Mouse (Mus musculus) layer of hippocampus, adult 9-10 months (tissue): Measurements from ENCODE around the gene Sec14l5.

Source experiments
- DNase-seq: peaks from one replicate; pipeline ENCODE4 v3.0.0; 2022; ENCODE audit warnings: low spot score

Sec14l5 gene

GRCm38 (mm10) chr16:5147037-5147385 is at the start of gene Sec14l5:
TSS of gene Sec14l5 (plus strand) at chr16:5147109.
- no peak for DNase-seq

GRCm38 (mm10) chr16:5101000-5101399 is 45.9 kb upstream of the Sec14l5 start:
- DNase-seq: no peak

- no peak for DNase-seq
Measured at GRCm38 (mm10) chr16:5109877-5110276, 37.0 kb upstream of the Sec14l5 start.

DNA sequence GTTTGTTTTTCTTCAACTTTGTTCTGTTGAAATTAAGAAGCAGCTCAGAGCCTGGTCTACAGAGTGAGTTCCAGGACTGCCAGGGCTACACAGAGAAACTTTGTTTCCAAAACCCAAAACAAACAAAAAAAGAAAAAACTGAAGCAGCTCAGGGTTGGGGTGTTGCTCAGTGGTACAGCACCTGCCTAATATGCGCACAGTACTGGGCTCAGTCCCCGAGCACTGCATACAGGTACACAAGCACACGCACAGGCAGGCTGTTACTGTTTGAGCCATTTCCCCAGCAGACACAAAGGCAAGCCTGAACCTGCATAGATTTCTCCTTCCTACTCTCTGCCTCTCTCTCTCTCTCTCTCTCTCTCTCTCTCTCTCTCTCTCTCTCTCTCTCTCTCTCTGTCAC is 35.9 kb upstream of the Sec14l5 start:
- no peak for DNase-seq

DNA sequence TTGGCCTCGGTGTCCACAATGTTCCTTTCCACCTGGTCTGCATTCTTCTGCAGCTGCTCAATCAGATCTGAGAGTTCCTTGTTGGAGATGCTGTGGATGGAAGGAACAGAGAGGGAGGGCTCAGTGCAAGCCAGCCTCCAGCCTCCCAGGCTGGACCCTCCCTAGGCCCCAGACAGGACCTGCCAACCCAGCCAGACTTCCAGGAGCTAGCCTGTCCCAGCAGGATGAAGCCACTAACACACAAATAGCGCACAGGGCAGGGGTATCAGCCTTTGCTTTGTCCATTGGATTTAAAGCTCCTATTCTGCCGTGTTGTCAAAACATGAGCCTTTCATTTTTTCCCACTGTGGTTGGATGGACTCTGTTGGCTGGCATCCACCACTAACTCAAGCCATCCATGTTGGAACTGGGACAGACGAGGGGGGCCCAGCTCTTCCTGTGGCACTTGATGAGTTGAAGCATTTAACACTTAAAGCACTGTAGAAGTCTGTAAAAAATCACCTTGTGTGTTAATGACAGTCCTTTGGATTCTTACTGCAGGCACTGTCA is 33.8 kb upstream of the Sec14l5 start:
- DNase-seq: no peak

DNA sequence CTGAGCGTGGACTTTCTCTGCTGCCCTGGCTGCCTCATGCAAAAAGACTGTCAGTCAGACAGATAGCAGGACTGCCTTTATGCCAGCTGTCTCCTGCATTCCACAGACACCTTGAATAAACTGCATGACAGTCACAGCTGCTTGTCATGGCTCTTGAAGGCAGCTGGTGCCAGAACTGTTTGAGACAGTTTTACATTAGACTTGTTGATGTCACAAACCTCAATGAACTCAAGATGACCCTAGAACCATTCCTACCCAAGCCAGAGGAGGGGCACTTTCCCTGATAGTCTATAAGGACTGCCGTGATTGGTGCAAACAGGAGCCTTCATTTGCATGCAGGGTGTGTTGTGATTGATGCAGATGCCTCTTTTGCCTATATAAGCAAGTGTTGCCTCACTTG is 33.3 kb upstream of the Sec14l5 start:
- DNase-seq: no peak

- no peak for DNase-seq
Measured at GRCm38 (mm10) chr16:5119385-5119784, 27.5 kb upstream of the Sec14l5 start.

DNA sequence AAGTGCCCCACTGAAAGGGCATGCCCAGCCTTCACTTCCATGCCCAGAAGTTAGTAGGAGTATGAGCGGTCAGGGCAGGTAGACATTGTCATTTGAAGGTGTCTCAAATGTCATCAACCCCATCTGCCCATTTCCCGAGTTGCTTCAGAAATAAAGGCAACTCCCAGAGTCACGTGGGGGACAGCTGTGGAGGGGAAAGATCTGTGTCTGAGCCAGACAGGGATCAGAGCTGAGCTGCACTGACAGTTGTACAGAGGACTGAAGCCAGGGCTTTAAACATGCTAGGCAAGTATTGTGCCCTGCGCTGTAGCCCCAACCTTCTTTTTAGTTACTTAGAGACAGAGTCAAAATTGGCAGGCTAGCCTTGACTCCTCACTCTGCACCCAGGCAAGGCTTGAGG is 27.1 kb upstream of the Sec14l5 start:
- no peak for DNase-seq

DNA sequence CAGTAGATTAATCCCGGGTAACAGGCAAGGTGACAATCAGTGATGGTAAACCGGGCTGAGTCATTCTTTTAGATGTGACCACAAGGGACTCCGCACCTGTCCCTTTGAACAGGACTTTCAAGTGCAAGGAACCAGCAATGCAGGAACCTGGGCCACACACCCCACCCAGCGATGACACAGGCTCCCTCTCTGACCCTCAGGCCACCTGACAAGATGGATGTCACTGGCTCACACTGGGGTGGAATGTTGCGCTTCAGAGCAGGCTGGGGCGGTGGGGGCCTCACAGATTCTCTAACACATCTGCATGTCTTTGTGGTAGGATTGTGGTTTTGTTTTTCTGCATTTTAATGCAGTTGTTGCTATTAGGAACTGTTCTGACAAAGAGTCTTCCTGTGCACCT is 23.4 kb upstream of the Sec14l5 start:
- DNase-seq: no peak

DNA sequence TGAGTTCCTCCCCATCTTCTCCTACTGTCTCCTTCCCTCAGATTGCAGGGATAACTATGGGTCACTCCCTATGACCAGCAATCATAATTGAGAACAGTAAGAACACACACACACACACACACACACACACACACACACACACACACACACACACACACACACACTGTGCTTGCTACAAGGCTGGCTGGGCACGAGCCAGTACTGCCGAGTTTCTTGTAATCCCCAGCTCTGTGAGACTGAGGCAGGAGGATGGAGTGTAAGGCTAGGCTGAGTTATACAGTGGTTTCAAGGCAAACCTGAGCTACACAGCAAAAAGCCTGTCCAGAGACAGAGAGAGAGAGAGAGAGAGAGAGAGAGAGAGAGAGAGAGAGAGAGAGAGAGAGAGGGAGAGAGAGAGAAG is 16.7 kb upstream of the Sec14l5 start:
- no peak for DNase-seq

- DNase-seq: no peak
Measured at GRCm38 (mm10) chr16:5130766-5131165, 16.1 kb upstream of the Sec14l5 start.

DNA sequence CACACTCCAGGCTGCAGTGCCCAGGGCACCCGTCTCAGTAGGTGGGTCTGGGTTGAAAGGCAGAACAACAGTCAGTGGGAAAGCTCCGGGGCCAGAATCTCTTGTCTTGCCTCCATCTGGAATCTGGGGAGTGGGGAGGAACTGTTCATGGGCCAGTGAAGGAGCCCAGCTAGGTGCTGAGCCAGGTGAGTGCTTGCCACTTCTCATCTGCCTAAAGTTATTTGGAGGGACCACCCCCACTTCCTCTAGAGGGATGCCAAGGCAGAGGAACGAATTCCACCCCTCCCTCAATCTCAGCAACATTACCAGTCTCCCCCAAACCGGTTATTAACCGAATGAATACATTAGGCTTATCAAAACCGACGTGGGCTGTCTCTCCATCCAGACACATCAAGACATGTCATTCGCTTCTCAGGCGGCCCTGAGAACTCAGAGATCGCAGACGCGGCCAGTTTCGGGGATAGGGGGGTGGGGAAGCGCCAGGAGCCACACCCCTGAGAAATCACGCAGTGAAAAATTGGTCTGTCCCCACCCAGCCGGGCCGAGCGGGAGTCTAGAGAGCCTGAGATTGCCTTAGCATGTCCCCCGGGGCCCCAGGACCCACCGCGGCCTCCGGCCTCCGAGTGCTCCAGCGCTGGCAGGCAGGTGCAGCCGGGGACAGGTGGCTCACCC is 15.5 kb upstream of the Sec14l5 start:
- no peak for DNase-seq

DNA sequence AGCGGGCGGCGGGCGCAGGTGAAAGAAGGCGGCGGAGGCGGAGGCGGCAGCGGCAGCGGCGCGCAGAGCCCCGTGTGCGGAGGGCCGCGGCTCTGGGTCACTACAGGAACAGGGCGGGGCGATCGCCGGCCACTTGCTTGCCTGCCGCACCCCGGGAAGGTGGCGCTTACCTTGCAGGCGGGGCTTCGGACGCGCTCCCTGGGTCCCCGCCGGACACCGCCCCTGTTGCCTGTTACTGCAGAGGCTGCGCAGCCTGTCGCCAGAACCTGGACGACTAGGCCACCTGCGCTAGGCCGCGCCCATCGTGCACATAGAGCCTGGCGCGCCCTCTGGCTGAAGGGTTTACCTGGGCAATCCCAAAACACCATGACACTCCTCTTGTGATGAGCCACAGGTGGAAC is 14.5 kb upstream of the Sec14l5 start, which contains the start of gene Ppl:
Gene Ppl, minus strand, starts transcription at position 21 of the 401 bp plus-strand sequence.
- DNase-seq: no peak

GRCm38 (mm10) chr16:5134623-5135330 is 12.1 kb upstream of the Sec14l5 start:
- DNase-seq: peak; percentile 47

GRCm38 (mm10) chr16:5135551-5136261 is 11.2 kb upstream of the Sec14l5 start:
- no peak for DNase-seq

DNA sequence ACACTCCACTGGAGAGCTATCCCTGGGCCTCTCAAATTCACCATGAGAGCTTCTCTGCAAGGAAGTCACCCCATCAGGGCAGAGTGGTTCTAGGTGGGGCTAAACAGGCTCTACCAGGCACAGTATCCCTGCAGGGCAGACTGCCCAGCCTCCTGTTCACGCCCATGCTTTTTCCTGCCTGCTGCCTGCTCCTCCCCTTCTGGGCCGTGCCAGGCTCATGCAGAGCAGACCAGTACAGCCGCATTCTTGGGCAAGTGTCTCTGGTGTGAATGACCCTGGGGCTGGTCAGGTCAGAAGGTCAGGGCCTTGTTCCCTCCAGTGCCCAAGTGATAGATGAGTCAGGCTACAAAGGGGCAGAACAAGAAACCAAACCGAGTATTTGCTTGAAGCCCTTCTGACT is 10.4 kb upstream of the Sec14l5 start:
- no peak for DNase-seq

DNA sequence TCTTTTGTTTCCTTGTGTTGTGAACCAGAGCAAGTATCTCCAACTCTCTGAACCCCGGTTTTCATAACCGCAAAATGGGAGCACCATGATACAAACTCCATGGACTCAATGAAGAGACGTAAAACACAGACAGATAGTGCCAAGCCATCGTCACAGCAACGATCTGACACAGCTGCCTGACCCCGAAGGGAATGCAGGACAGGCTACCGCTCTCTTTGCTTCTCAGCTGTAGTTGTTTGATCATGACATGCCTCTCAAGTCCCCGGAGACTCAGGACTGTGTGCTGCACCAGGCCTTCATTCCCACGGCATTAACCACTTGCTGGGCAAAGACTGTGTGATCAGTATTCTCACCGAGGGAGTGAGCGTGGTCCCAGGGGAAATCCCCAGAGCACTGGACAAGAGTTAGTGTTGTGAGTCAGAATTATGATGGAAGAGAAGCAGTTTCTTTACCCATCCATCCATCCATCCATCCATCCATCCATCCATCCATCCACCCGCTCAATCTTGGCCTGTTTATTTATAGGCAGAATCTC is 9.8 kb upstream of the Sec14l5 start:
- DNase-seq: no peak

DNA sequence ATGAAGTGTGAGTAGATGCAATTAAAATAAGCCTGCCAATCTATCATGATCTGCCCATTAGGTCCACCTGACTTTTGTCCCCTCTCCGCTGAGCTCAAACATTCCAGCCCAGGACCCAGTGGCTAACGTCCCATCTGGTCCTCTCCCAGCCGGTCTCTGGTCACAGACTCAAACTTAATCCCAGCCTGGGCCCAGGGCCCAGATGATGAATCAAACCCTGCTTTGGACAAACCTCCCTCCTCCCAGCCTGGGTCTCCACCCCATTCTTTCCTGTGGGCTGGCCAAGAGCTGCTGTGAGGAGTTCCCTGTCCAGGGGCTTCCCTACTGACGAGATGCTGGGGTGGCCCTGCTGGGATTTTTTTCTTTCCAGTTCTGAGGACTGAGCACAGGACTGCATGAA is 7.2 kb upstream of the Sec14l5 start:
- no peak for DNase-seq

GRCm38 (mm10) chr16:5145570-5145969 is 1.3 kb upstream of the Sec14l5 start:
- DNase-seq: peak; percentile 84

DNA sequence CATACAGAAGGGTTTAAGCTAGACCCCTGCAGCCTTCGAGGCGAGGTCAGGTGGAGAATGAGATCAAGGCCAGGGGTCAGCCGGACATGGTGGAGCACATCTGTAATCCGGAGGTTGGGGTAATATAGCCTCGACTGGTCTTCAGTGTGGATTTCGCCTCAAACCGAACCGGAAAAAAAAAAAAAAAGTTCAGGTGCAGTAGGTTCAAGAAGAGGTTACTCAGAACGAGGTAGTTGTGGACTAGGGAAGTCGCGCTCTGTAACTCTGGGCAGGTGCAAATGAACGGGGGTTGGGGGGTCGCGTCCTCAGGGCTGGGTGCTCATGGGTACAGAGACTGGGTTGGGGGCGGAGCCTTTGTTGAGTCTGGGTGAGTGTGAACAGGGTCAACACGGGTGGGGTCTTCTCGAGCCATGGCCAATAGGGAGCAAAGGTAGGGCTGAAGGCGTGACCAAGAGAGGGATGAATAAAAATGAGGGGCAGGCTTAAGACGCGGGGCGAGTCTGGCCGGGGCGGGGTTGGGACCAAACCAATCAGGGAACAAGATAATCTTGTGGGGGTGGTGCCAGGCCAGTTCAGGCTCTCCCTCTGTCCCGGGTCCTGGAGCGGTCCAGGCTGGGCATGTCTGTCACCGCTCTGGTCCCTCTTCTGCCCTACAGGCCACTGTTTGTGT is 407 bp upstream of the Sec14l5 start:
- no peak for DNase-seq

- no peak for DNase-seq
Measured at GRCm38 (mm10) chr16:5150544-5150943, 3.6 kb downstream of the Sec14l5 start.
